Mouse (Mus musculus): ENCODE data around the gene Cpsf4l.

Gene Cpsf4l

GRCm38 (mm10) chr11:113661835-113662351, 47.9 kb downstream of the Cpsf4l start:
- no peak for DNase-seq

DNA sequence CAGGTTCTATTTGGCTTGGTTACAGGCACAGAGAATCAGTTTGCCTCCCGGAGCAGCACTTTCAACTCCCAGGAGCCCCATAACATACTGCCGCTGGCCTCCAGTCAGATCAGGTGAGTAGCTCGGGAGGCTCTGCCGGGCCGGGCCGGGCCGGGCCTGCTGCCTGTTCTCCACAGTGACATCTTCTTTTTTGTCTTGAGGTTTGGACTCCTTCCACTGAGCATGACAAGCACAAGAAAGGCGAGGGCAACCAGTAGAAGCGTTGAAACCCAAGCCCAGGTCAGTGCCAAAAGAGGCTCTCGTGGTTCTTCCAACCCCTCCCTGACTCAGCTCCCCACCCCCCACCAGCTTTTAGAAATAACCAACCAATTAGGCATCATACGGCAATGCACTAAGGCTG, 48.9 kb downstream of the Cpsf4l start:
- peak; percentile 62 for DNase-seq

DNA sequence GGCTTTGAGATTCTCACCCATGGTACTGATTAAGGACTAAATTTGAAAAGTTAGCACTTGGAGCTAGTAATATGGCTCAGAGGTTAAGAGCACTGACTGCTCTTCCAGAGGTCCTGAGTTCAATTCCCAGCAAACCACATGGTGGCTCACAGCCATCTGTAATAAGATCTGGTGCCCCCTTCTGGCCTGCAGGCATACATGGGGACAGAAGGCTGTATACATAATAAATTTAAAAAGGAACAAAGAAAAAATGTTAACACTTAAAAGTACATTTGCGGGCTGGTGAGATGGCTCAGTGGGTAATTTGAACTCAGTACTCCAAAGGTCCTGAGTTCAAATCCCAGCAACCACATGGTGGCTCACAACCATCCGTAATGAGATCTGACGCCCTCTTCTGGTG, 49.6 kb downstream of the Cpsf4l start:
- DNase-seq, result peak; percentile 25

DNA sequence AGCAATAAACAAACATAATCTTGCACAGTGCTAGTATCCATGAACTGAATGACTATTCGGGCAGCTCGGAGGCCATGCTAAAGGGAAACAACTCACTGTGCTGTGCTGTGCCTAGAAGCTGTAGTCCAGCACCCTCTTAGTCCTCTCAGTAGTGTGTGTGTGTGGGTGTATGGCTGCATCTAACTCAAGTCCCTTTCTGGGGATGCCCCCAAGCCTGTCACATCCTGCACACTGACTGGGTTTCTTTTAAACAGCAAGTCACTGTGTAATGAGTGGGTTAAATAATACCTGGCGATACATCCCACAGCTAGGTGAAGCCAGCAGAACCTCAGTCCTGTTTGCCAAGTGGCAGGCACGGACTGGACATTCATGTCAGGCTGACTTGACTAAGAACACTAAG, 51.1 kb downstream of the Cpsf4l start:
- no peak for DNase-seq

- DNase-seq, result peak; percentile 39
Measured at GRCm38 (mm10) chr11:113658319-113658718, 51.5 kb downstream of the Cpsf4l start.

GRCm38 (mm10) chr11:113657221-113657620, 52.6 kb downstream of the Cpsf4l start:
- peak; percentile 66 for DNase-seq

- DNase-seq, result peak; percentile 98
Measured at GRCm38 (mm10) chr11:113656511-113656932, 53.3 kb downstream of the Cpsf4l start.

GRCm38 (mm10) chr11:113654561-113655270, 55.1 kb downstream of the Cpsf4l start:
- DNase-seq, result peak; percentile 42

DNA sequence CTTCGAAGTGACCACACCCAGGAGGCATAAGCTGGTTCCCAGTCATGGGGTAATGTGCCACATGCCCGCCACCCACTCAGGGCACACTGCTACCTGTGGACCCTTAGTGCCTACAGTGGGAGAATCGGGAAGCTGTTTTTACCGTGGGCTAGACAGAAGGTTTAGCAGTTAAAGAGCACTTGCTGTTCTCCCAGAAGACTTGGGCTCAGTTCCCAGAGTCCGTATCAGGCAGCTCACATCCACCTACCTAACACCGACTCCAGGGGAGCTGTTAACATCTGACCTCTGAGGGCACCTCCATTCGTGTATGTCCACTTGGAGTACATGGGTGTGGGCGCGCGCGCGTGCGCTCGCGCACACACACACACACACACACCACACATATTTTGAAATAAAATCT, 55.7 kb downstream of the Cpsf4l start:
- DNase-seq, result peak; percentile 51

- peak; percentile 40 for DNase-seq
Measured at GRCm38 (mm10) chr11:113652516-113652915, 57.3 kb downstream of the Cpsf4l start.

DNA sequence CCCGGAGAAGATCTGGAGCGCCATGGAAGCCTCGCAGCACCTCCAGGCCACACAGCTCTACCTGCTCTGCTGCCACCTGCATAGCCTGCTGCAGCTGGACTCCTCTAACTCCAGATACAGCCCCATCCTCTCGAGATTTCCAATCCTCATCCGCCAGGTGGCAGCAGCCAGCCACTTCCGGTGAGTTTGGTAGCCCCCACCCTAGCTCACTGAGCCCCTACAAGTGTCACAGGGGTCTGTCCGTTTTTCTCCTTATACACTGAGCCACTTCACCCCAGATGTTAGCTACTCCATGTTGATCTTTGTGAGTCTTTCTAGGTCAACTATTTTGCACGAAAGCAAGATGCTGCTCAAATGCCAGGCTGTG, 57.9 kb downstream of the Cpsf4l start:
- peak; percentile 73 for DNase-seq

GRCm38 (mm10) chr11:113651206-113651906, 58.5 kb downstream of the Cpsf4l start:
- peak; percentile 78 for DNase-seq

GRCm38 (mm10) chr11:113649353-113650210, 60.2 kb downstream of the Cpsf4l start, which contains the start of gene Slc39a11:
Slc39a11 (minus strand) TSS chr11:113650079.
- DNase-seq, result no peak

DNA sequence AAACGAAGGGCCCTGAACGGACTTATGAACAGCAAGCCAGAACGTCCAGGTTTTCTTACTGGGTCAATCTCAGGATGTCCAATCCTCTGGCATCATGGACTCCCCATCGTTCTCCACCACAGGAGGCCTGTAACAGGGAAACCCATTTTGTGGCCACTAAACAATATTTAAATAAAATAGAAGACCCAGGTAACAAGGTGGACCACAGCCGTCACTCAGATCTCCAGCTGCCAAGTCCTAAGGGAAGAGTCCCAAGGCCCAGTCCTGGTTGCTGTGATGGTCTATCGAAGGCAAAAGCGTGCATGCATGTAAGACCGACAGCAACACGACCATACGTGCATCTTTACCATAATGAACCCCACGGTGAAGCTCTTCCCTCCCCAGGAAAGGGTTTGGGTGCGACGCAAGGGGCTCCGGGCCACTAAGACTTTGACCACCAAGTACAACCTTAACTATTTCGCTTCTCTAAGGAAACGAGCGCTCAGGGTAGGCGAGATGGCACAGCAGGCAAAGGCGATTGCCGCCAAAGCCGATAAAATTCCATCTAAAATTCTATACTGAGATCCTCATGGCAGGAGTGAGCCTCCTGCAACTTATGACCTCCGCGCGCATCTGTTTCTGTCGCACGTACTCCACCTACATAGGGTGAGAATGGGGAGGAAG, 61.0 kb downstream of the Cpsf4l start, which contains the start of gene Cog1:
Gene Cog1, plus strand, starts transcription at position 480 of the 663 bp plus-strand sequence.
- DNase-seq, result peak; percentile 60

Data from cerebellum, adult 9-10 months (tissue).